Mouse (Mus musculus) hindbrain, embryonic 16.5 days (tissue): ENCODE measurements at regions not wholly inside any gene's neighbourhood (a gene's known extent, or its start where the extent isn't known, plus 50 kb on each side); places are given as distances from the start of the nearest gene placed in this dataset.
"Not testable (repeated sequence)": the region's sequence is repeated elsewhere in the genome, so short reads cannot be mapped to it uniquely, and the experiment has no call there.

ENCODE experiments used
- ATAC-seq: fragments of 200-750 bp; cut with Nextera tagmentation; 2 replicates; pipeline ENCODE4 v1.8.0; 2017; ENCODE audit warnings: moderate TSS enrichment, moderate library complexity
- H3K27ac ChIP-seq: fragments of 300-500 bp; sonication (generic); 2 replicates; pipeline ENCODE4 v1.5.1; 2014; ENCODE audit warnings: low read depth, mild to moderate bottlenecking, control low read depth, low read length, moderate library complexity
- H3K27me3 ChIP-seq: fragments of 300-500 bp; sonication (generic); replicated peaks from 2 replicates; pipeline ENCODE4 v1.6.1; 2014; ENCODE audit warnings: low read length; ENCODE audit not compliant: control insufficient read depth, insufficient read depth
- H3K36me3 ChIP-seq: fragments of 300-500 bp; sonication (generic); 2 replicates; pipeline ENCODE4 v1.6.1; 2014; ENCODE audit warnings: mild to moderate bottlenecking, low read length, moderate library complexity, mixed read lengths; ENCODE audit not compliant: control insufficient read depth, insufficient read depth
- H3K4me1 ChIP-seq: fragments of 300-500 bp; sonication (generic); 2 replicates; pipeline ENCODE4 v1.6.1; 2014; ENCODE audit warnings: low read depth, low read length; ENCODE audit not compliant: control insufficient read depth, insufficient read depth
- H3K4me2 ChIP-seq: fragments of 300-500 bp; sonication (generic); 2 replicates; pipeline ENCODE4 v1.6.1; 2014; ENCODE audit warnings: mild to moderate bottlenecking, low read length, control low read depth, moderate library complexity
- H3K4me3 ChIP-seq: fragments of 300-500 bp; sonication (generic); 2 replicates; pipeline ENCODE4 v1.5.1; 2014; ENCODE audit warnings: mild to moderate bottlenecking, low read length, control low read depth, moderate library complexity
- H3K9ac ChIP-seq: fragments of 300-500 bp; sonication (generic); 2 replicates; pipeline ENCODE4 v1.6.1; 2014; ENCODE audit warnings: low read depth, mild to moderate bottlenecking, control low read depth, low read length, moderate library complexity
- H3K9me3 ChIP-seq: fragments of 300-500 bp; sonication (generic); 2 replicates; pipeline ENCODE4 v1.6.1; 2014; ENCODE audit warnings: mild to moderate bottlenecking, low read length, moderate library complexity; ENCODE audit not compliant: control insufficient read depth
- WGBS: fragments of 180-500 bp; shearing (Covaris S2); extraction: QIAGEN DNeasy Blood & Tissue Kit; methylation state at CpG from one replicate; pipeline ENCODE4 v1.1.7; 2014; 5-methylcytosine and 5-hydroxymethylcytosine counted together

DNA sequence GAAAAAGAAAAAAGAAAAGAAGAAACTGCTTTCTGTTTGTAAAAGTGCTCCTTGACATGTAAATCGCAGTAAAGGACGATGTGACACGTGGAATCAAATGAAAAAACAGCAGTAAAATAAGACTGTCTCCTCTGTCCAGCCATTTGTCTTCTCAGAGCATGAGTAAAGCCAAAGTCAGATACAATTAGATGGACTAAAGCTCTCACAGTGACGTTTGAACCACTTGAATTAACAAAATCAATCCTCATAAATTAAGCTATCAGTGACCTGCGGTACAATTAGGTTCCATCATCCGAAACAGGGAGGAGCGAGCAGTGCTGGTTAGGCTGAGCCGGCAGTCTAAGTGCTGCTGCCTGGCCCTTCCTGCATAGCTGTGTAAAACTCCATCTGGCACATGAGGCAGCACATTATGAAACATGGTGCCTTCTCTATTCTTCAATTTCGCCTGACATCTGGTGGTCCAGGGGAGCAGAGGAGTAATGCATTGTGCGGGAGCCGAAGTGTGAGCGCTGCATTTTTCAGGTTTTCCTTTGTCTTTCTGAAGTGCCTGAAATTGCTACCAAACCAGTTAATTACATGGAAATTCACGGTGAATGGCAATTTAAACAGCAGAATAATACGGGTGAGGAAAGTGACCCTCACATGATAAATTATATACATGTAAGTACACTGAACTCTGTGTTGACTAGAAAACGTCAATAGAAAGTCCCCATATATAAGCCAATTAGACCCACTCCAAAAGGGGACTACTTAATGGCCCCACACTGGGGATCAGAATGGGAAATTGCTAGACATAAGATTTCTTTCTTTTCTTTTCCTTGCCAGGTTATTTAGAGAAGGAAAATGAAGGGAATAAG, 118.1 kb downstream of the Mmrn1 start:
- no peaks in the 10 kb centered on the region for H3K27me3 ChIP-seq
- H3K4me1 ChIP-seq, result peaks cover 9% of the 10 kb centered on the region
- WGBS, result 22% methylated on average over 15 of the region's 15 CpGs
- no peaks in the 10 kb centered on the region for H3K36me3 ChIP-seq
- no peak overlapping the region for H3K4me3 ChIP-seq
- H3K4me2 ChIP-seq, result peak overlapping the region; percentile 43
- no peaks in the 10 kb centered on the region for H3K9me3 ChIP-seq
- no peak overlapping the region for H3K9ac ChIP-seq
- ATAC-seq, result peak; percentile 96
- H3K27ac ChIP-seq, result peak overlapping the region; percentile 67

DNA sequence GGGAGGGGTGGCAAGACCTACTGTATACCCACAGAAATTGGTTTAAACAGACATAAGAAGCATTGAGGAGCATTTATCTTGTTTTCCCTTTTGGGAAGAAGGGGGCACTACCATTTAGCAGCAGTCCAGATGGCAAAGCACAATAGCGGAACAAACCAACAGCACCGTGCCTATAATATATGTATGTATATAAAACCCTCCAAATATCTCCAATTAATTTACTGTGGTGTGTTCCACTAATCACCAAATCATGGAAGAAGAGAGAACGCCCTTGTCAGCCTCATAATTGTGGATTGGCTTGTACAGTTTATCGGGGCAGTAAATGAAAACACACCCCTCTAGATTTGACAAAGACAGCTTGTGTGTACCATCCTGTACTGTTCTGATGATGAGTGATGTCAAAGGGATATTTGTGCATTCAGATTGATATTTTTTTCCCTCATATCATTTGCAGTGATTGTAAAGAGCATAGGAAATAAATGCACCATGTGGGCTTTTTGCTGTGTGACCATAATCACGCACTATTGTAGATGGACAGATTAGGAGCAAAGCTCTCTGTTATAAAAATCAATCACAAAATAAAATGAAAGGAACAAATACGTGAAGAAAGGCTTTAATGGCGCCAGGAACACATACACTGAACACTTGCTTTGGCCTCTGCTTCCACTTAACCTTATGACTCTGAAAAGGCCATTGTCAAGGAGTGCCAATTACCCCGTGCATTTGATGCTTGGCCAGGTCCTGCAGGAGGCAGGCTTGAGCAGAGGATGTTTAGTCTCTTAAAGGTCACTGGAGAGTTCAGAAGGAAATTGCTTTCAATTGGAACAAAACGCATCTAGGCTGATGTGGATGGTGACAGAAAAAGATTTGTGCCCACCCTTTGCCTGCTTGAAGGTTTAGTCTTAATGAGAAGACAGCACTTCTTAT, 119.0 kb downstream of the Mmrn1 start:
- Histone ChIP-seq H3K4me3 (no peak overlapping the region), H3K27me3 (no peaks in the 10 kb centered on the region), H3K9ac (no peak overlapping the region), H3K36me3 (no peaks in the 10 kb centered on the region), H3K9me3 (no peaks in the 10 kb centered on the region), H3K4me2 (no peak overlapping the region; the same call in 1 of the 2 replicates), H3K27ac (peak overlapping the region; percentile 67), H3K4me1 (peaks cover 9% of the 10 kb centered on the region)
- 37% methylated on average over 9 of the region's 9 CpGs for WGBS
- peak; percentile 63 for ATAC-seq

DNA sequence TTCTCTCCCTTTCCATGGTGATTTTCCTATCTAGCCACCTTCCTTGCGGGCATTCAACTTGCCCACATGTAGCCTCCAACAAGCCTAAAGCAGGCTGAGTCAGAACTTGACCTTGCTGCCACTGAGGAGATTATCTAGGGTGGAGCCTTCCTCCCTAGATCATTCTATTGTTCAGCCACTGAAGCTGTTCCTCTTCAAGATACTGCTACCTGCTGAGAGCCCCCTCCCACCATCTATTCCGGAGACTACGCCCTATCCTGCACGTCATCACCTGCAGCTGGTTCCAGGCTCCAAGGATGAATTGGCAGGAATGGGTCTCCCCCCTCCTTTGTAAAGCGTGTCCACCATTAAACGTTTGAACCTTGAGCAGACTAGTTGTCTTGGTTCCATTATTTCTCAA, 122.9 kb downstream of the Mmrn1 start:
- not testable (repeated sequence) for H3K27me3 ChIP-seq, H3K27ac ChIP-seq, H3K4me1 ChIP-seq, H3K36me3 ChIP-seq, ATAC-seq, H3K9me3 ChIP-seq, H3K4me3 ChIP-seq, H3K9ac ChIP-seq, H3K4me2 ChIP-seq
- 83% methylated on average over 6 of the region's 6 CpGs for WGBS

DNA sequence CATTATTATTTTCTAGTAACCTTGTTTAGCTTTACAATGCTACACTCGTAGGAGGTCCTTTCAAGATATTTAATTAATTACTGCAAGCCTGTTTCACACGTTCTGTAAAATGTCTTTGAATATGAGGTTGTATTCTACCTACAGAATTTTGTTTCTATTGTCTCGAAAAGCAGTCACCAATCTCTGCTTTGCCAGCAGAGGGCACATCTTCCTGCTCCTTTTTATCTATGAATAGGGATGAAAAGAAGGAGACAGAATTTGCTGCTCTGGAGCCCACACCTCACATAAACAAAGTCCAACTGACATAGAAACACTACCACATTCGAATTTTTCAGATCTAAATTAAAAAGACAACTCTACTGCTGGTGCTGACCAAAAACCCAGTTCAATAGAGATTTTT, 117.0 kb upstream of the Ccser1 start:
- WGBS, result 30% methylated on average over 4 of the region's 4 CpGs
- no peak overlapping the region for H3K4me2 ChIP-seq

DNA sequence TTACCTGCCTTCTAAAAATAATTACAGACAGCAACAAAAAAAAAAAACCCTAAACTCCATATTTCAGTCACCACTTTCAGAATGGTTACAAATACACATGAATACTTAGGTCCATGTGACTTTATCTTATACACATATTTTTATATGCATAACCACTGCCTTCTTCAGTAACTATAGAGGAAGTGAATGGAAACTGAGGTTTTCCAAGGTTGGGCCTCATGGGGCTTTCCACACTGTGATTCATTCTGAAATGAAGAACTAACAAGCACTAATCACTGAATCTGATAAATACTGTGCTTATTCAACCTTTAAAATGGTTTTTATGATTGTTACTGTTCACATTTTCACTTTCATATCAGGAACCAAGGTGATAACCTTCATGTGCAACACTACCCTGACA, 114.4 kb upstream of the Ccser1 start:
- no peaks in the 10 kb centered on the region for H3K27me3 ChIP-seq
- H3K4me2 ChIP-seq, result no peak overlapping the region
- ATAC-seq, result no peak
- peaks cover 6% of the 10 kb centered on the region for H3K4me1 ChIP-seq
- no peak overlapping the region for H3K27ac ChIP-seq
- no peak overlapping the region for H3K4me3 ChIP-seq
- no peaks in the 10 kb centered on the region for H3K36me3 ChIP-seq
- H3K9ac ChIP-seq, result no peak overlapping the region
- H3K9me3 ChIP-seq, result no peaks in the 10 kb centered on the region

More for the DNA sequence above, 117.0 kb upstream of the Ccser1 start:
- no peak for ATAC-seq
- Histone ChIP-seq H3K9me3 (no peaks in the 10 kb centered on the region), H3K4me1 (peaks cover 4% of the 10 kb centered on the region), H3K9ac (no peak overlapping the region), H3K36me3 (no peaks in the 10 kb centered on the region), H3K27ac (no peak overlapping the region), H3K4me3 (no peak overlapping the region), H3K27me3 (no peaks in the 10 kb centered on the region)

DNA sequence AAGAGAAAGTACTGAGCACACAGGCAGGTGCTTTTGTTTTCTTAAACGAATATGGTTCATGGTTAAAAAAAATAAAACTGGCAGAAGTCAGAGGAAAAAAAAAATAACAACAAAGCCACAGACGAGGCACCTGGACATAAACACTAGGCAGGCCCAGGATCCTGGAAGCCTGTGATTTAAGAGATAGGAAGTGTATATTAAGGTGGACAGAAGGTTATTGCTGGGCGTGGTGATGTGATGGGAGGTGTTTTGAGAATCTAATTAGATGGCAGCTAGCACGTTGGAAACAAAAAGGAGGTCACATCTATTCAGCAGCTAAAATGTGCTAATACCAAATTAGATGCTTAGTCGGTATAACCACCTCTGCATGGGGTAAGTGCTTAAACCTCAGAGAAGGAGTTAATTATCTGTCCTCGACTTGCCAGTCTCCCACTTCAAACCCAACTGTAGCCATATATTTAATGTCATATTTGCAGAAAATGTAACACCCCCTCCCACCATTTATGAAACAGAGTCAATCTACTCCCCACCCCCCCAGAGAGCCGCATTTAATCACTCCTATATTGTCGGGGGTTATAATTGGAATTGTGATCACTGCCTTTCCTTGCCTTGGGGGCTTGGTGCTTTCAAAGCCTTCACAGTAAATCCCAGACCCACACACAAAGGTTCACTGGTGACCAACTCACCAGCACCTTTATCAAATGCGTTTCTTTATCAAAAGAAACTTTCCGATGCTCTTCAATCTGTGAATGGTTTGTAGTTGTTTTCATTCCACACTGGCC, 113.4 kb upstream of the Ccser1 start:
- Histone ChIP-seq H3K36me3 (no peaks in the 10 kb centered on the region), H3K9ac (no peak overlapping the region), H3K27me3 (no peaks in the 10 kb centered on the region), H3K4me1 (peaks cover 6% of the 10 kb centered on the region), H3K4me2 (no peak overlapping the region), H3K27ac (no peak overlapping the region), H3K4me3 (no peak overlapping the region), H3K9me3 (no peaks in the 10 kb centered on the region)
- peak; percentile 43; the same call in 1 of the 2 replicates for ATAC-seq
- WGBS, result 32% methylated on average over 10 of the region's 10 CpGs

DNA sequence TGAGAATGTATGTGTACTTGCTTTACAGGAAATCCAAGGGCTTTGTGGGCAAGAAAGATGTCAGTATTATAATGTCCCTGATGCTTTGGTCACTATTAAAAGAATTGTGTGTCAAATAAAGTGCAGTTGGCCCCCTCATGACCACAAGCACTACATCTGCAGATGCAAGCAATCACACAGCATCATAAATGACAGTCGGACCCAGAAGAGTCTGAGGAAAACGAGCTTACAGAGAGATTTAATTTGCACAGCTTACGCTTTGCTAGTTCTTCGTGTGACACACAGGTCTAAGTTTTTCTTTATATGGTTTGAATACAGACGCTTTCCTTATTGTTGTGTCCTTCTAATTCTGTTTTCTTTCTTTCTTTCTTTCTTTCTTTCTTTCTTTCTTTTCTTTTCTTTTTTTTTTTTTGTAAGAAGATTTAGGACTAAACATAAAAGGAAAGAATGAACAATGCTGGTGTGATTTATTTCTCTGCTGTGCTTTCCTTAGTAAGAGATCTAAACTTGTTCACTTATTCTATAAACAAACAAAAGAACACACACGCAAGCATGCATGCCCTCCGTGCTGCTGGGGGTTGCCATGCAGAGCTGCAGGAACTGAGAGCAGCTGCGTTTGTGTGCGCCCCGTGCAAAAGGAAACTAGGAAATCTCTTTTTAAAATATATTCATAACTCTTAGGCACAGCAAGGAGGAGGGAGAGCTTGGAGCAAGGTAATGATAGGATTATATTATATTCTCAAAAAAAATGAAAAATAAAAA, 112.6 kb upstream of the Ccser1 start:
- Histone ChIP-seq H3K4me2 (no peak overlapping the region; the same call in 1 of the 2 replicates), H3K4me1 (peaks cover 6% of the 10 kb centered on the region), H3K27ac (no peak overlapping the region), H3K9ac (no peak overlapping the region), H3K36me3 (no peaks in the 10 kb centered on the region), H3K4me3 (no peak overlapping the region), H3K9me3 (no peaks in the 10 kb centered on the region), H3K27me3 (no peaks in the 10 kb centered on the region)
- ATAC-seq, result peak; percentile 64; the same call in 1 of the 2 replicates
- 7% methylated on average over 10 of the region's 10 CpGs for WGBS

DNA sequence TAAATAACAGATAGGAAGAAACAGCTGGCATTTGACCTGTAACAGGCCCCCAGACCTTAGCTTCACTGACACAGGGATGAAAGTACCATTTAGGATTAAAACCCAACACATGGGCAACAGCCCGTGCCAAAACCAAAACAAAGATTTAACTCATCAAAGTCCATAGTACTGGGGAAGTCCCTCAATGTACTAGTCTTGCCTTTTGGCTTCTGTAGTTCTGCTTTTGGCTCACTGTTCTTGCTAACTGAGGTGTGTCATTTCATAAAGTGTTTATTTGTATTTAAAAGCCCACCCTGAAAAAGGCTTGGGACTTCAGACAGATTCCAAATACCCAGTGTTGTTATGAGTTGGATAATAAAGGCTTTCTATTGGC, 112.0 kb upstream of the Ccser1 start:
- Histone ChIP-seq H3K4me3 (no peak overlapping the region), H3K27me3 (no peaks in the 10 kb centered on the region), H3K27ac (no peak overlapping the region), H3K4me2 (no peak overlapping the region; the same call in 1 of the 2 replicates), H3K36me3 (no peaks in the 10 kb centered on the region), H3K9me3 (no peaks in the 10 kb centered on the region), H3K4me1 (peaks cover 6% of the 10 kb centered on the region), H3K9ac (no peak overlapping the region)
- ATAC-seq, result peak; percentile 57; the same call in 1 of the 2 replicates
- WGBS, result 4% methylated on average over 1 of the region's 1 CpGs
